Mouse (Mus musculus) right cerebral cortex, postnatal 14 days (tissue): ENCODE measurements around the gene Tnpo3.
A peak's percentile ranks its signal among the peaks of the same experiment; 100 is the strongest.

Experiments used
- DNase-seq: peaks from one replicate; pipeline ENCODE4 v3.0.0; 2022

The Tnpo3 gene

DNA sequence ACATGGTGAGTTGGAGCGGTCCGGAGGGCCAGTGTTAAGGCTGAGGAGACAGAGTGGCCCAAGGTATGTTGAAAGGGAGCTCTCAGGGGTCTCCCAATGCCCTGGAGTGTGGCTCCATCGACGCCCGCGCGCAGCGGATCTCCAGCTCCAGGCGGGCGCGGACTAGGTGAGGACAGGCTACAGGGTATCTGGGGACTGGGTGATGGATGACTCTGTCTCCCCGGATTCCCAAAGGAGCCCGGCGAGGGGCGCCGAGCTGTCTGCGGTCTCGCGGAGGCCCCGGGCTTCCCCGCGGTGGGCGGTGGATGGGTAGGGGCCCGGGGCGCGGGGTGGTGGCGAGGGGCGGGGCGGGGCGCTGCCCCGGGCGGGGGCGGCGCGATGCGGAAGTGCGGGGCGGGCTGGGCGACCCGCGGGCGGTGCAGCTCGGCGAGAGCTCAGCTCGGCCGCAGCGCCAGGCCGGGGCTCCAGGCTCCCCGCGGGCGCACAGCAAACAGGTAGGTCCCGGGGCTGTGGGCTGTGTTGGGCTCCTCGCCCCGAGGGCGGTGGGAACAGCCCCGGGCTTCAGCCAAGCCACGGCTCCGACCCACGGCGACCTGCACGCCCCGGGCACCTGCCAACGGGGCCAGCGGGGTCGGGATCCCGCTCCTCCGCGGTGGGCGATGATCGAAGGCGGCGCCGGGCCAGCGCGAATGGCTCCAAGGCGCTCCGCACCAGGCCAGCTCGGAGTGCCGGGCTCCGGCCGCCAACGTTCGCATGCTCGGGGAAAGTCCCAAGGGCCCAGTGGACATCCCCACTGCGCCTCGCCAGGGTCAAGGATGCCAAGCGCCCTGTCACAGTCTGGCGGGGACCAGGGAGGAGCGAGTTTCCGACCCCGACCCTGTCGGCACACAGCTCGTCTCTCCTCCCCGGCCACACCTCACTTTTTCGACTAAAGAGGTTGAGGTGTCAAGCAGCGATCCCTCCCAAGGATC is 83.1 kb downstream of the Tnpo3 start, which contains the start of gene Irf5:
Gene Irf5 (plus strand): TSS at position 345 of the 971 bp plus-strand sequence.
- no peak for DNase-seq

- no peak for DNase-seq
Measured at GRCm38 (mm10) chr6:29525256-29525655, 84.4 kb downstream of the Tnpo3 start.

- DNase-seq = no peak
Measured at GRCm38 (mm10) chr6:29524034-29524489, 85.6 kb downstream of the Tnpo3 start.

GRCm38 (mm10) chr6:29523301-29524033 is 86.2 kb downstream of the Tnpo3 start:
- DNase-seq = no peak

DNA sequence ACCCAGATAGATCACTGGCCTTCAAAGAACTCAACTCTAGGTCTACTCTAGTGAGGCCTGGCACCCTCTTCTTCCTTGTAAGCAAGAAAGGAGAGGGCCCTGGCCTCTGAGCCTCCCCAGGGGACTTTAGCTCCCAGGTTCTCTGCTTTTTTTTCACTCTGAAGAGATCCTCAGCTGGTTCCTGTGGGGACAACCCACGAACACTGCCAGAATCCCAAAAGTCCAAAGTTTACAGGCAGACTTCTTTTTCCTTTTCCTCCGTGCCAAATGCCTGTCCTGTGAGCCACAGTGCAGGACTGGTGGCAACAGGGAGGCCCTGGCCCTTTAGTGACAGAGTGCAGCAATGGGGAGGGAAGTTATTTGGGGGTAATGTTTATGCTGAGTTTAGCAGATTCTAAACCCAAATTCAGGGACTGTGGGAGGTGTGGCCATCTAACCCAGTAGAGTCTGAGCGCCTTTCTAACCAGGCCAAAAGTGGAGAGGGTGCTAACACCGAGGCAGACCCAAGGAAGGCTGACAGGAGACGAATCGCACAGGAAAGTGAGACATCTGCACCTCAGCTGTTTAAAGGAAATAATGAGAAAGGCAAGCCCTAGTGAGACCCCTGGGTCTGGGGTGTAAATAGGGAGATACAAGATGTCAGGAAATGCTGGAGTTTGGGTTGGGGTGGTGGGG is 86.9 kb downstream of the Tnpo3 start:
- no peak for DNase-seq

GRCm38 (mm10) chr6:29517139-29517538 is 92.5 kb downstream of the Tnpo3 start:
- DNase-seq = peak; percentile 67

GRCm38 (mm10) chr6:29513284-29513683 is 96.4 kb downstream of the Tnpo3 start:
- no peak for DNase-seq

DNA sequence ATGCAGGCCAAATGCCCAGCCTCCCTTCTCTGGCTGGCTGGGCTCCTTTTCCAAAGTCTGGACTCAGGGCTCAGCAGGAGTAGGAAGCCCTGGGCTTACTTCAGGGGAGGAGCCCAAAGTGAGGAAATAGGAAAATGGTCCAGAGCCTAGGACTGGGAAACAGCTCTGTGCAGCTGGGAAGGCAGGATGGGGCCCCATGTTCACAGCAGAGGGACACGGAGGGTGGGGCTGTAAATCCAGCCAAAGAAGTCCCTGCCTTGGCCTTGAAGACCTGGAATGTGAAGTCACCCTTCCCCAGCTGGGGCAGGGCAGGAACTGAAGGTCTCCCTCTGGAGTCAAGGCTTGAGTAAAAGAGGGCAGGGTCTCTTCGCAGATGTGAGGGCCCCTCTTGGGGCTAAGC is 100.6 kb downstream of the Tnpo3 start:
- DNase-seq = no peak

DNA sequence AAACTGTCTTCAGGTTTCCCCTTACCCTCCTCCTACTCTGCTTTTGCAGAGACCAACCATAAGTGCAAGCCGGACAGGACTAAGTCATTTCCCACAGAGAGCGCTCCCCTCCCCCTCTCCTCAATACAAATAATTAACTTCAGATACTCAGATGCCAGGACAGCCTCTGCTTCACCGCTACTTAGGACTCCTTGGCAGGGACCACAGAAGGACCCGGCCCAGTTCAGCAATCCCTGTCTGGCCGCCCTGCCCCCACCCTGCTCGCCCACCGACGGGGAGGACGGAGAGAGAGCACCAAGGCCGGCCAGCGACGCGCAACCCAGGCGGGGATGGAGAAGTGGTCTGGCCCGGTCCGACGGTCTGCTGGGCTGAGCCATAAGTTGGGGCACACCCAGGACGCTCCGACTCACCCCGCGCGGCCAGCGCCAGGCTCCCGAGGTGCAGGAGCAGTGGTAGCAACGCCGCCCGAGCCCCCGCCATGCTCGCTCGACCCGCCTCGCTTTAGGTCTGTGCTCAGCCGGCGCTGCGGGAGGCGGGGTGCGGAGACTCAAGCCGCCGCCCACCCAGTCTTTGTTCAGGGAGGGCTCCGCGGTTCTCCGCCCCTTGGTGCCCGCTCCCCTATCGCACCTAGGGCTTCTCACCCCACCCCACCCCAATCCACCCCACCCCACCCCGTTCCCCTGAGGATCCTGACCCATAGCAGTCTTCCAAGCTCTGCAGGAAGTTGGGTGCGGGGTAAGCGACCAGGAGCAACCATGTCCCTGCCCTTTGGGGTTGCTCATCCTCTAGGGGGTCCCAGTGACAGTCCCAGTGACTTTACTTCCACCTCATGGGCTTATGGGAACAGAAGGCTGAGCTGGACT is 102.0 kb downstream of the Tnpo3 start, which contains the start of gene Kcp:
Gene Kcp (minus strand): TSS at position 506 of the 863 bp plus-strand sequence.
- peak; percentile 25 for DNase-seq

DNA sequence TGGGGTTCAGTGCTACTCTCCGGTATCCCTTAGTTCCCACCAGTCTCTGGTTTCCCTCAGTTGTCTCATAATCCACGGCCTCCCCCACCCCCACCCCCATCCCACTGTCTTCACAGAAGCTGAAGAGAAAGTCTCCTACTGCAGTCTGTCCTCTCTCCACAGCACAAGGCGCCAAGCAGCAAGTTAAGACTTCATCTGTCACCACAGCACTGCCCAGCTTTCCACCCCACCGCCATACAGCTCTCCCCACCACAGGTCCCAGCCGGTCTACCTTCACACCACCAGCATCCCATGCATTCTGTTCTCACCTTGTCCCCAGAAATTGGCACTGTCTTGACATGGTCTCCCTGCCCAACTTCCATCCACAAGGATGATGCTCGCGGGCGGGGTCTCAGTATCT is 102.9 kb downstream of the Tnpo3 start:
- no peak for DNase-seq

DNA sequence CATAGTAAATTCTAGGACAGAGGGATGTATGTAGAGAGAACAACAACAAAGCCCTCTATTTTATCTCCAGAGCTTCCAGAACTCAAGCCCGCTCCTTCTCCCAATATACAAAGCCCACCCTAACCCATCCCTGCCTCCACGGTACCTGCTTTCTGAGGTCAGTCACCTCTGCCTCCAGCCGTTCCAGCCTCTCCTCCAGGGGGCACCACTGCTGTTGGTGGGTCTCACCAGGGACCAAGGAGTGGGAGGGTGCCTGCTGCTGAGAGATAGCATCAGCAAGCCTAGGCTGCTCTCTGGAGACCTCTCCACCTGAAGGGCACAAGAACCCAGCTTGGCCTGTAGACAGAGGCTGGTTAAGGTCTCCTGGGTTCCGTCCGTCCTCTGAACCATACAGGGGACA is 104.2 kb downstream of the Tnpo3 start:
- no peak for DNase-seq

DNA sequence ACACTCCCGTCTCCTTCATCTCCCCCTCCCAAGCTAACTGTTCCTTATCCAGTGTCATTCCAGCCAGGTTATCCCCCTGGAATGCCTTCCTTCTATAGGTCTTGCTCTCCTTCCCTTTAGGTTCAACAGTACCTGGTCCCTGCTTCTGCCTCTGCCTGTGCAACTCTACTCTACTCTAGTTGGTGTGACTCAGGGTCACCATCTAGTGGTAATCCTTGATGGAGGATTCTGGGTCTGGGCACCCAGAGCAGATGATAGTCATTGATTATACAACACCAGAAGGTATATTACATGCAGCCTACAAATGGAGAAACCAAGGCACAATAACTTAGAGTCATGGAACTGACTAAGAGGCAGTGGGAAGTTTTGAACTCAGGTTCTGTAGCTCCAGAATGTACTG is 108.1 kb downstream of the Tnpo3 start:
- DNase-seq = no peak

- no peak for DNase-seq
Measured at GRCm38 (mm10) chr6:29500810-29501209, 108.9 kb downstream of the Tnpo3 start.

- no peak for DNase-seq
Measured at GRCm38 (mm10) chr6:29500177-29500576, 109.5 kb downstream of the Tnpo3 start.

- DNase-seq = no peak
Measured at GRCm38 (mm10) chr6:29497791-29498190, 111.9 kb downstream of the Tnpo3 start.

GRCm38 (mm10) chr6:29496270-29496669 is 113.4 kb downstream of the Tnpo3 start:
- DNase-seq = no peak

GRCm38 (mm10) chr6:29494101-29494500 is 115.6 kb downstream of the Tnpo3 start:
- DNase-seq = no peak
